Mouse (Mus musculus): ENCODE measurements around the gene Mtmr3. TPM values are rescaled to one million over a fixed set of nuclear protein-coding genes. Genes with fewer than 3 reads are reported as not detected.

Gene Mtmr3
- polyA plus RNA-seq (2015; fragmentation: Nextera tagmentation; extraction: Ambion mirVana) = 22.0 and 24.6 TPM in 2 replicates

- H3K27ac ChIP-seq (ENCODE audit: low read length) = peak within 1 kb of the TSS; percentile 95
- no peaks in the 10 kb centered on the region for H3K9me3 ChIP-seq (ENCODE audit: low read length)
- DNase-seq (ENCODE audit: low spot score) (peak; percentile 97), ATAC-seq (peak; percentile 95)
- WGBS = 5% methylated on average over 35 of the region's 53 CpGs
- H3K27me3 ChIP-seq (replicated peaks; ENCODE audit: insufficient read depth, low read length) = no peaks in the 10 kb centered on the region
- H3K4me3 ChIP-seq (ENCODE audit: low read depth, low read length) = peak within 1 kb of the TSS; percentile 100
- H3K9ac ChIP-seq (replicated peaks; ENCODE audit: low read depth) = peak within 1 kb of the TSS; percentile 98
- peaks cover 4% of the 10 kb centered on the region for H3K4me1 ChIP-seq (ENCODE audit: insufficient read depth, low read depth, low read length)
- H3K36me3 ChIP-seq (ENCODE audit: insufficient read depth, low read length) = no peaks in the 10 kb centered on the region
- H3K4me2 ChIP-seq (replicated peaks; ENCODE audit: low read depth, low read length) = peak within 1 kb of the TSS; percentile 64
- peak; percentile 11; the same call in 1 of the 2 replicates for TF ChIP-seq CTCF (IDR thresholded peaks at IDR 0.05)
- TF ChIP-seq EP300 (IDR thresholded peaks at IDR 0.05) = no peak
Measured at GRCm38 (mm10) chr11:4594608-4595500, at the start of gene Mtmr3. Gene Mtmr3, minus strand, starts transcription at chr11:4594863.

- Histone ChIP-seq H3K27me3 (replicated peaks; ENCODE audit: insufficient read depth, low read length) (no peaks in the 10 kb centered on the region), H3K4me2 (replicated peaks; ENCODE audit: low read depth, low read length) (no peak overlapping the region), H3K9me3 (ENCODE audit: low read length) (no peaks in the 10 kb centered on the region), H3K4me3 (ENCODE audit: low read depth, low read length) (no peak overlapping the region), H3K36me3 (ENCODE audit: insufficient read depth, low read length) (peaks cover 17% of the 10 kb centered on the region; the same call in 1 of the 2 replicates), H3K4me1 (ENCODE audit: insufficient read depth, low read depth, low read length) (peaks cover 10% of the 10 kb centered on the region; the same call in 1 of the 2 replicates), H3K9ac (replicated peaks; ENCODE audit: low read depth) (no peak overlapping the region), H3K27ac (ENCODE audit: low read length) (0 out of 2 replicates have a peak overlapping the region, but pooled peaks have one; percentile 22)
- DNase-seq (ENCODE audit: low spot score) (peak; percentile 78), ATAC-seq (peak; percentile 80)
- 55% methylated on average over 5 of the region's 5 CpGs for WGBS
- TF ChIP-seq CTCF (IDR thresholded peaks at IDR 0.05) (no peak), EP300 (IDR thresholded peaks at IDR 0.05) (no peak)
Measured at GRCm38 (mm10) chr11:4643722-4644121, 49.1 kb upstream of the Mtmr3 start.

- peak; percentile 93 for TF ChIP-seq EP300 (IDR thresholded peaks at IDR 0.05)
- TF ChIP-seq CTCF (IDR thresholded peaks at IDR 0.05) = no peak
- peak; percentile 74 for ATAC-seq
- no peaks in the 10 kb centered on the region for H3K36me3 ChIP-seq (ENCODE audit: insufficient read depth, low read length)
- H3K4me3 ChIP-seq (ENCODE audit: low read depth, low read length) = no peak overlapping the region
- DNase-seq (ENCODE audit: low spot score) = peak; percentile 90
- H3K9me3 ChIP-seq (ENCODE audit: low read length) = no peaks in the 10 kb centered on the region
- H3K9ac ChIP-seq (replicated peaks; ENCODE audit: low read depth) = no peak overlapping the region
- H3K4me1 ChIP-seq (ENCODE audit: insufficient read depth, low read depth, low read length) = peaks cover 16% of the 10 kb centered on the region; the same call in 1 of the 2 replicates
- no peaks in the 10 kb centered on the region for H3K27me3 ChIP-seq (replicated peaks; ENCODE audit: insufficient read depth, low read length)
- 0 out of 2 replicates have a peak overlapping the region, but pooled peaks have one; percentile 22 for H3K27ac ChIP-seq (ENCODE audit: low read length)
- no peak overlapping the region for H3K4me2 ChIP-seq (replicated peaks; ENCODE audit: low read depth, low read length)
Measured at GRCm38 (mm10) chr11:4641185-4641584, 46.5 kb upstream of the Mtmr3 start.

GRCm38 (mm10) chr11:4638261-4638660, 43.6 kb upstream of the Mtmr3 start:
- no peaks in the 10 kb centered on the region for H3K9me3 ChIP-seq (ENCODE audit: low read length)
- 0 out of 2 replicates have a peak overlapping the region, but pooled peaks have one; percentile 85 for H3K27ac ChIP-seq (ENCODE audit: low read length)
- peaks cover 16% of the 10 kb centered on the region; the same call in 1 of the 2 replicates for H3K4me1 ChIP-seq (ENCODE audit: insufficient read depth, low read depth, low read length)
- H3K27me3 ChIP-seq (replicated peaks; ENCODE audit: insufficient read depth, low read length) = no peaks in the 10 kb centered on the region
- peak overlapping the region; percentile 54 for H3K9ac ChIP-seq (replicated peaks; ENCODE audit: low read depth)
- no peaks in the 10 kb centered on the region for H3K36me3 ChIP-seq (ENCODE audit: insufficient read depth, low read length)
- ATAC-seq (no peak), DNase-seq (ENCODE audit: low spot score) (no peak)
- TF ChIP-seq EP300 (IDR thresholded peaks at IDR 0.05) = no peak
- no peak for TF ChIP-seq CTCF (IDR thresholded peaks at IDR 0.05)
- H3K4me2 ChIP-seq (replicated peaks; ENCODE audit: low read depth, low read length) = peak overlapping the region; percentile 77
- peak overlapping the region; percentile 74 for H3K4me3 ChIP-seq (ENCODE audit: low read depth, low read length)
- 12% methylated on average over 7 of the region's 7 CpGs for WGBS

- no peaks in the 10 kb centered on the region for H3K9me3 ChIP-seq (ENCODE audit: low read length)
- H3K27ac ChIP-seq (ENCODE audit: low read length) = peak within 1 kb of the TSS; percentile 85
- DNase-seq (ENCODE audit: low spot score) (peak; percentile 95), ATAC-seq (peak; percentile 92)
- H3K4me1 ChIP-seq (ENCODE audit: insufficient read depth, low read depth, low read length) = peaks cover 16% of the 10 kb centered on the region; the same call in 1 of the 2 replicates
- TF ChIP-seq EP300 (IDR thresholded peaks at IDR 0.05) (no peak), CTCF (IDR thresholded peaks at IDR 0.05) (peak; percentile 38)
- no peaks in the 10 kb centered on the region for H3K27me3 ChIP-seq (replicated peaks; ENCODE audit: insufficient read depth, low read length)
- H3K4me2 ChIP-seq (replicated peaks; ENCODE audit: low read depth, low read length) = peak within 1 kb of the TSS; percentile 77
- WGBS = under 1% methylated on average over 35 of the region's 35 CpGs
- peak within 1 kb of the TSS; percentile 74 for H3K4me3 ChIP-seq (ENCODE audit: low read depth, low read length)
- peak within 1 kb of the TSS; percentile 54 for H3K9ac ChIP-seq (replicated peaks; ENCODE audit: low read depth)
- H3K36me3 ChIP-seq (ENCODE audit: insufficient read depth, low read length) = no peaks in the 10 kb centered on the region
Measured at GRCm38 (mm10) chr11:4637534-4638234, 43.0 kb upstream of the Mtmr3 start, which contains the start of gene Ascc2. Gene Ascc2, plus strand, starts transcription at chr11:4637747.
